Mouse (Mus musculus): ENCODE data around the gene Smco4. TPM values are rescaled to one million over a fixed set of nuclear protein-coding genes. Genes with fewer than 3 reads are reported as not detected.

Smco4 gene
- polyA plus RNA-seq, 1 experiment, result 1.6 TPM

- TF ChIP-seq POLR2A (IDR thresholded peaks at IDR 0.05; ENCODE audit: borderline replicate concordance, low read depth, low read length) (no peak), CTCF (IDR thresholded peaks at IDR 0.05; ENCODE audit: low read depth, low read length) (no peak)
- Histone ChIP-seq H3K27ac (ENCODE audit: insufficient read depth, low read depth, low read length) (no peak overlapping the region), H3K4me3 (ENCODE audit: insufficient read depth, low read length) (no peak overlapping the region), H3K4me1 (ENCODE audit: control insufficient read depth, insufficient read depth, low read length) (no peaks in the 10 kb centered on the region)
Observed at GRCm38 (mm10) chr9:15560451-15560850, 67.2 kb downstream of the Smco4 start.

DNA sequence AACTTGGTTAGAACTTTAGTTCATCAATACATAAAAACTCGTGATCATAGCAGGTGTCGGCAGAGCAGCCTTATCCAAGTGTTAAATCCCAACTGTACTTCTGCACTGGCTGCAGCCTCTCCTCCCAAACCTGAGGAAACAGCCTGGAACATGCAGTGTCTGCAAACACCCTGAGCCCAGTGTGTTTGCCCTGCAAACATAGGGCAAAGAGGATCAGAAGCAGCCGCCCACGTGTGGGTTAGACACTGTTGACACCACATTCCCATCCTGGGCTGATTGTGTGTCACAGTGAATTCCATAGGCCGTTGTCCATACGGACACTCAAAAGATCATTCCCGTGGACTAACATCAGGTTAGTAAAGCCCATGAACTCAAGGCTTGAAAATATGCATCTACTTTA, 69.1 kb downstream of the Smco4 start:
- TF ChIP-seq POLR2A (IDR thresholded peaks at IDR 0.05; ENCODE audit: borderline replicate concordance, low read depth, low read length), result no peak
- no peak for TF ChIP-seq CTCF (IDR thresholded peaks at IDR 0.05; ENCODE audit: low read depth, low read length)
- no peak overlapping the region for H3K4me3 ChIP-seq (ENCODE audit: insufficient read depth, low read length)
- H3K27ac ChIP-seq (ENCODE audit: insufficient read depth, low read depth, low read length), result no peak overlapping the region
- H3K4me1 ChIP-seq (ENCODE audit: control insufficient read depth, insufficient read depth, low read length), result no peaks in the 10 kb centered on the region

DNA sequence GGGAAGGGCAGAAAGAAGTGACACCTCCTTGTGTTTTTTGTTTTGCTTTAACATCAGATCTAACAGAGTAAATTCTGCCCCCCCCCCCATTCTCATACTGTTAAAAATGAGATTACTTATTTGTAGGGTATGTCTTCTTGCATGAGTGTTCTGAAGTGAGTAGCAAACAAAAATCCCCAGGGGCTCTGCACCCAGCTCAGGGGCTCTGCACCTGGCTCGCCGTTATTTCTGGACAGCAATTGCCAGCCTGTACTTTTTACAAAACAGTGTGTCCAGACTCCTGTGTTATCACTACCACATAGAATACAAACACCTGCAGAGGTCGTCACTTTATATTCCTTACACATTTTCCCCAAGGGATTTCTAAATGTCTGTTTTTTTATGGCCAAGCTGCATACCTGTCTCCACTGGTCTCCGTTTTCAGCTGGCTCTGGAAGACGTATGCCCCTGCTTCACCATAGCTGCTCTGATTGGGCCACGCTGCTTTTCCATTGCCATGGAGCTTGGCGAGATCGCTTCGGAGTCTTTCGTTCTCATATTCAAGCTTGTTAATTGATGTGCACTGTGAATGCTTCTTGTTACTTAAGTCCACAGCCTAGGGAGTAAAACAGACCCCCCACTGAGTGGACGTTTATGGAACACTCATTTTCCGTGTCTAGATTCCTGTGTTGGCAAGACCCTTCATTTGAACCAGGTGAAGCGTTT, 81.7 kb downstream of the Smco4 start:
- H3K4me1 ChIP-seq (ENCODE audit: control insufficient read depth, insufficient read depth, low read length), result no peaks in the 10 kb centered on the region
- TF ChIP-seq CTCF (IDR thresholded peaks at IDR 0.05; ENCODE audit: low read depth, low read length) (no peak), POLR2A (IDR thresholded peaks at IDR 0.05; ENCODE audit: borderline replicate concordance, low read depth, low read length) (no peak)
- no peak overlapping the region for H3K27ac ChIP-seq (ENCODE audit: insufficient read depth, low read depth, low read length)

GRCm38 (mm10) chr9:15578427-15578826, 85.2 kb downstream of the Smco4 start:
- no peaks in the 10 kb centered on the region for H3K4me1 ChIP-seq (ENCODE audit: control insufficient read depth, insufficient read depth, low read length)
- H3K4me3 ChIP-seq (ENCODE audit: insufficient read depth, low read length), result no peak overlapping the region
- TF ChIP-seq POLR2A (IDR thresholded peaks at IDR 0.05; ENCODE audit: borderline replicate concordance, low read depth, low read length) (no peak), CTCF (IDR thresholded peaks at IDR 0.05; ENCODE audit: low read depth, low read length) (no peak)

More for the DNA sequence above, 81.7 kb downstream of the Smco4 start:
- H3K4me3 ChIP-seq (ENCODE audit: insufficient read depth, low read length), result no peak overlapping the region

GRCm38 (mm10) chr9:15578946-15579345, 85.7 kb downstream of the Smco4 start:
- TF ChIP-seq POLR2A (IDR thresholded peaks at IDR 0.05; ENCODE audit: borderline replicate concordance, low read depth, low read length), result no peak
- no peak for TF ChIP-seq CTCF (IDR thresholded peaks at IDR 0.05; ENCODE audit: low read depth, low read length)
- no peak overlapping the region for H3K27ac ChIP-seq (ENCODE audit: insufficient read depth, low read depth, low read length)
- no peak overlapping the region for H3K4me3 ChIP-seq (ENCODE audit: insufficient read depth, low read length)
- H3K4me1 ChIP-seq (ENCODE audit: control insufficient read depth, insufficient read depth, low read length), result no peaks in the 10 kb centered on the region

More at GRCm38 (mm10) chr9:15578427-15578826, 85.2 kb downstream of the Smco4 start:
- H3K27ac ChIP-seq (ENCODE audit: insufficient read depth, low read depth, low read length), result no peak overlapping the region

- TF ChIP-seq POLR2A (IDR thresholded peaks at IDR 0.05; ENCODE audit: borderline replicate concordance, low read depth, low read length) (no peak), CTCF (IDR thresholded peaks at IDR 0.05; ENCODE audit: low read depth, low read length) (no peak)
- Histone ChIP-seq H3K4me3 (ENCODE audit: insufficient read depth, low read length) (no peak overlapping the region), H3K4me1 (ENCODE audit: control insufficient read depth, insufficient read depth, low read length) (no peaks in the 10 kb centered on the region), H3K27ac (ENCODE audit: insufficient read depth, low read depth, low read length) (no peak overlapping the region)
Observed at GRCm38 (mm10) chr9:15580176-15580575, 86.9 kb downstream of the Smco4 start.

DNA sequence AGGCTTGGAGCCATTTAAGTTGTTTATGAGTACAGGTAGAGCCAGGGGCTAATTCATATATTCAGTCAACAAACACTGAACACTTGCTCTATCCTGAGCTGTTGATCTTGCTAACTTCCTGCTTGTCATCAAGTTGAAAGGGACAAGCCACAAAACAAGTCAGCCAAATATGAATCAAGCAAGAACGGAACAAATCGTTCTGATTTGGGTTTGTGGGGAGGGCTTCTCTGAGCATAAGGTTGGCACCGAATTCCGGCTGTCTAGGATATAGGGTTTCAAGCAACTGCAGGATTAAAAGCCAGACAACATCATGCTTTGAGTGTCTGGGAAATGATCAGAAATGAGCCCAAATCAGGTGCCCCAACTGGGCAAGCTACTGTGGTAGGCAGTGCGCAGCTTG, 88.8 kb downstream of the Smco4 start:
- no peak overlapping the region for H3K27ac ChIP-seq (ENCODE audit: insufficient read depth, low read depth, low read length)
- peaks cover 3% of the 10 kb centered on the region for H3K4me1 ChIP-seq (ENCODE audit: control insufficient read depth, insufficient read depth, low read length)
- no peak overlapping the region for H3K4me3 ChIP-seq (ENCODE audit: insufficient read depth, low read length)
- TF ChIP-seq CTCF (IDR thresholded peaks at IDR 0.05; ENCODE audit: low read depth, low read length) (no peak), POLR2A (IDR thresholded peaks at IDR 0.05; ENCODE audit: borderline replicate concordance, low read depth, low read length) (no peak)

GRCm38 (mm10) chr9:15584209-15584608, 91.0 kb downstream of the Smco4 start:
- no peak overlapping the region for H3K27ac ChIP-seq (ENCODE audit: insufficient read depth, low read depth, low read length)
- H3K4me1 ChIP-seq (ENCODE audit: control insufficient read depth, insufficient read depth, low read length), result peaks cover 10% of the 10 kb centered on the region
- TF ChIP-seq POLR2A (IDR thresholded peaks at IDR 0.05; ENCODE audit: borderline replicate concordance, low read depth, low read length) (no peak), CTCF (IDR thresholded peaks at IDR 0.05; ENCODE audit: low read depth, low read length) (no peak)

DNA sequence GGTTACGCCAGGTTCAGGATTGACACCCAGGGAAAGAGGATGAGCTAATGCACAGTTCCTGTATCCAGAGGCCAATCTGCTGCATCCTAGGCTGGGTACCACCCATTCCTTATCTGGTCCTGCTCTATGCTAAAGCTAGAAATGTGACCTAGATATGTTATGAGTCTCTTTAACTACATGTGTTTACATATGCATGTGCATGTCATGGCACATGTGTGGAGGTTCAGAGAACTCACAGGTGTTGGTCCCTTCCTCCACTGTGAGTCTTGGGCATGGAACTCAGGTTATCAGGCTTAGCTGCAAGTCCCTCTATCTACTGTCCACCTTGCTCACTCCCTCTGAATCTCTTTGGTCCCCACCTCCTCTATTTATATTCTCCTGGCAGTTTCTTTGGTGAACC, 92.7 kb downstream of the Smco4 start:
- Histone ChIP-seq H3K27ac (ENCODE audit: insufficient read depth, low read depth, low read length) (no peak overlapping the region), H3K4me1 (ENCODE audit: control insufficient read depth, insufficient read depth, low read length) (peaks cover 10% of the 10 kb centered on the region), H3K4me3 (ENCODE audit: insufficient read depth, low read length) (no peak overlapping the region)
- TF ChIP-seq CTCF (IDR thresholded peaks at IDR 0.05; ENCODE audit: low read depth, low read length) (no peak), POLR2A (IDR thresholded peaks at IDR 0.05; ENCODE audit: borderline replicate concordance, low read depth, low read length) (no peak)

More at GRCm38 (mm10) chr9:15584209-15584608, 91.0 kb downstream of the Smco4 start:
- no peak overlapping the region for H3K4me3 ChIP-seq (ENCODE audit: insufficient read depth, low read length)

DNA sequence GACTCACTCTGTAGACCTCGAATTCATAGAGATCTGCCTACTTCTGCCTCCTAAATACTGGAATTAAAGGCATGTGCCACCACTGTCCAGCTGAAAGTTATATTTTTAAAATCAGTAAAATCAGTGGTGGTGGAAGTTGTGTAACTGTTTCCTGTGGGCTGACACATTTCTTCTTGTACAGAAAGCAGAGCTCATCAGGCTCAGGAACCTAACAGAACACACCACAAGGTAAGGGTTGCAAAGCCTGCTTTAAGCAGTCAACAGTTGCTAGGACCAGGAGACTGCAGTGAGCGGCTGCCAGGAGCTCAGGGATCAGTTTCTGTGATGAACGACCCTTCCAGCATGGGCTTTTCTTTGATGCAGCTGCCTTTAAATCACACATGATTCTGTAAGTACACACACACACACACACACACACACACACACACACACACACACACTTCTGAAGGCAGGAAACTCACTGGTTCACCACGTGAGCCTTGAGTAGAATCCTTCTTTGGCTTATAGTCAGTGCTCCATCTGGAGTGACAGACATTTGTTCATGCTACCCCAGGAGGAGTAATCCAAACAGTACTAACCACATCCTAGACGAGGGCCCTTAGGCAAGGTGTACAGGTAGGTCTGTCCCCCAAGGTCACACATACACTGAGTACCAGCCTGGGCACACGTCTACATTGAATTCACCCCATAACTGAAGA, 94.1 kb downstream of the Smco4 start:
- Histone ChIP-seq H3K4me3 (ENCODE audit: insufficient read depth, low read length) (no peak overlapping the region), H3K27ac (ENCODE audit: insufficient read depth, low read depth, low read length) (no peak overlapping the region), H3K4me1 (ENCODE audit: control insufficient read depth, insufficient read depth, low read length) (peaks cover 10% of the 10 kb centered on the region)
- TF ChIP-seq CTCF (IDR thresholded peaks at IDR 0.05; ENCODE audit: low read depth, low read length) (no peak), POLR2A (IDR thresholded peaks at IDR 0.05; ENCODE audit: borderline replicate concordance, low read depth, low read length) (no peak)
